Mouse (Mus musculus): ENCODE measurements around the gene Olfr127. TPM values are rescaled to one million over a fixed set of nuclear protein-coding genes. Genes with fewer than 3 reads are reported as not detected.
"Not testable (repeated sequence)": the region's sequence is repeated elsewhere in the genome, so short reads cannot be mapped to it uniquely, and the experiment has no call there.

The Olfr127 gene
- polyA plus RNA-seq (2015; fragmentation: Nextera tagmentation; extraction: Ambion mirVana), result not detected in 2 replicates

DNA sequence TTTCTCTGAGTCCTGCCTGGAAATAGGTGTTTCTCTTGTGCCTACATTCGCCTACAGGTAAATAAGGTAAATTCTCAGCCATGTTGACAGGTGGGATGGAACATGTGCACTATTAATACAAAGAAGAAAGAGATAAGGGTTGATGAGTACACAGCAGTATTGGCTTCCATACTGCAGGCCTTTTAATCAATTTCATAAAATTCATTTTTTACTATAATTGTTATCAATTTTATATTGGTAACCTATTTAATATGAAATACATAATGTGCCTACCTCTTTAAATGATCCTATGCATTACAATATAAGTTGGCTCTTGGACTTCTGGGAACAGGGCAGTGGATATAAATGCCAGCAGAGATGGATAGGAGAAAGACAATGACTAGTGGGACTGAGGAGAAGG lies at the start of gene Olfr127:
Gene Olfr127 (plus strand): TSS at position 301 of the 400 bp plus-strand sequence.
- Histone ChIP-seq H3K36me3 (no peaks in the 10 kb centered on the region), H3K27ac (no peak within 1 kb of the TSS), H3K9ac (no peak within 1 kb of the TSS), H3K4me3 (replicated peaks) (no peak within 1 kb of the TSS), H3K9me3 (no peaks in the 10 kb centered on the region), H3K4me2 (no peak within 1 kb of the TSS), H3K4me1 (no peaks in the 10 kb centered on the region), H3K27me3 (replicated peaks) (no peaks in the 10 kb centered on the region)
- no peak for ATAC-seq (ENCODE audit: insufficient read depth, low FRiP score, low read depth)
- WGBS, result 62% methylated on average over 1 of the region's 1 CpGs

- WGBS, result 56% methylated on average over 2 of the region's 2 CpGs
Measured at GRCm38 (mm10) chr17:37863901-37864300, 36.3 kb upstream of the Olfr127 start.

DNA sequence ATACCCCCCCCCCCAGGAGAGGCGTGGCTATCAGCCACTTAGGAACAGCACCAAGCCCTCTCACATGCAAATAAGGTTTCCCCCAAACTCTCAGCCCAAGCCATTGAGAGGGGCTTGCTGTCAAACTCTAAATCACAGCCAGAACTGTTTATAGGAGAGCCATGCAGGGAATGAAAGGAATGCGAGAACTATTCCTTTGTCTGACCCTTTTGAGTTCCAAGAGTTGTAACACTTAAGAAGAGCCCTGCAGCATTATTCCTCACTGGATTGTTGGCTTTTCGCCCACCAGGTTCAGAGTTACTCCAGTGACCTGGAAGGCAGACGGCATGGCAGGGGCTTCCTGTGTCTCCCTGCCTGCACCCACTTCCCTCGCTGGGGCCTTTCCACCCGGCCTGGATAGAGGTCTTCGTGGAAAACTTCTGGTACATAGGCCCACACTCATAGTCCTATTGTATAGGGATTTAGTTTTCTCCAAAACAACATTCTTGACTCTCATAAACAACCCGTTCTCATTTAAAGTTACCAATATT lies 30.5 kb upstream of the Olfr127 start:
- H3K9ac ChIP-seq, result no peak overlapping the region

More at GRCm38 (mm10) chr17:37863901-37864300, 36.3 kb upstream of the Olfr127 start:
- H3K4me1 ChIP-seq, result no peaks in the 10 kb centered on the region
- ATAC-seq (ENCODE audit: insufficient read depth, low FRiP score, low read depth), result no peak
- H3K4me2 ChIP-seq, result no peak overlapping the region
- no peak overlapping the region for H3K9ac ChIP-seq
- H3K27ac ChIP-seq, result no peak overlapping the region
- H3K9me3 ChIP-seq, result no peaks in the 10 kb centered on the region
- no peaks in the 10 kb centered on the region for H3K27me3 ChIP-seq (replicated peaks)
- H3K4me3 ChIP-seq (replicated peaks), result no peak overlapping the region
- no peaks in the 10 kb centered on the region for H3K36me3 ChIP-seq

GRCm38 (mm10) chr17:37873830-37874229 lies 26.4 kb upstream of the Olfr127 start:
- Histone ChIP-seq H3K36me3 (no peaks in the 10 kb centered on the region), H3K27me3 (replicated peaks) (no peaks in the 10 kb centered on the region), H3K4me1 (no peaks in the 10 kb centered on the region), H3K4me2 (no peak overlapping the region), H3K27ac (no peak overlapping the region), H3K4me3 (replicated peaks) (no peak overlapping the region), H3K9ac (no peak overlapping the region), H3K9me3 (no peaks in the 10 kb centered on the region)
- 81% methylated on average over 3 of the region's 3 CpGs for WGBS
- ATAC-seq (ENCODE audit: insufficient read depth, low FRiP score, low read depth), result no peak

More for the DNA sequence above, 30.5 kb upstream of the Olfr127 start:
- no peak overlapping the region for H3K27ac ChIP-seq
- H3K9me3 ChIP-seq, result no peaks in the 10 kb centered on the region
- H3K4me3 ChIP-seq (replicated peaks), result no peak overlapping the region
- H3K36me3 ChIP-seq, result no peaks in the 10 kb centered on the region
- H3K4me2 ChIP-seq, result no peak overlapping the region
- WGBS, result 24% methylated on average over 8 of the region's 8 CpGs
- H3K27me3 ChIP-seq (replicated peaks), result no peaks in the 10 kb centered on the region
- H3K4me1 ChIP-seq, result no peaks in the 10 kb centered on the region
- no peak for ATAC-seq (ENCODE audit: insufficient read depth, low FRiP score, low read depth)

DNA sequence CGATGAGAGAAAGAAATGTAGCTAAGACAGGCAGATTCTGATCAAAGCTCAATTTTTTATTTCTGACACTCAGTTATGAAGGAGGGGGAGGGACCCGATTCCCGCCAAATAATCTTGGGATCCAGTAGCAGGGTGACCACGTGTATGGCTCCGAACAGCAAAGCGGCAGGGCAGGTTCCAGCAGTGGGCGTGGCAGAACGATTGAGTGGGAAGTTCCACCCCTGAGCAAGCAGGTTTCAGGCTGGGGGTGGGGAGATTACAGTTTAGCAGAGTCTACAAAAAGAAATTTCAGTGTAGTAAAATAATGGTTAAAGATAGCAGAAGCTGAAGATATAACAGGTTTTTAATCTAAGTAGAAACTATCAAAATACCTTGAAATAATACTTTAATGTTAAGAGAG lies 6.6 kb downstream of the Olfr127 start:
- H3K4me1 ChIP-seq; H3K9me3 ChIP-seq; H3K27me3 ChIP-seq (replicated peaks); H3K4me2 ChIP-seq; H3K27ac ChIP-seq; ATAC-seq (ENCODE audit: insufficient read depth, low FRiP score, low read depth); H3K4me3 ChIP-seq (replicated peaks); H3K9ac ChIP-seq; H3K36me3 ChIP-seq: not testable (repeated sequence)
- WGBS, result 65% methylated on average over 8 of the region's 8 CpGs

DNA sequence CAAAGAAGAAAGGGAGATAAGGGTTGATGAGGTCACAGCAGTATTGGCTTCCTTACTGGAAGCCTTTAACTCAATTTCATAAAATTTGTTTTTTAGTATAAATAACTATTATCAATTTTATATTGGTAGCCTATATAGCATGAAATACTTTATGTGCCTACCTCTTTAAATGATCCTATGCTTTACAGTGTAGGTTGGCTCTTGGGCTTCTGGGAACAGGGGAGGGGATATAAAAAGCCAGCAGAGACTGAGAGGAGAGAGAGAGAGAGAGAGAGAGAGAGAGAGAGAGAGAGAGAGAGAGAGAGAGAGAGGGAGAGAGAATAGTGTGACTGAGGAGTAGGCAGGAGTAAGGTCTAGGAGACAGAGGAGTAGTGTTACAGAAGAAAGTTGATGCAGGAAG lies 20.0 kb downstream of the Olfr127 start, which contains the start of gene Olfr128:
Gene Olfr128 (plus strand): TSS at position 301 of the 400 bp plus-strand sequence.
- no peaks in the 10 kb centered on the region for H3K27me3 ChIP-seq (replicated peaks)
- no peak within 1 kb of the TSS for H3K9ac ChIP-seq
- H3K4me1 ChIP-seq, result no peaks in the 10 kb centered on the region
- no peak within 1 kb of the TSS for H3K4me3 ChIP-seq (replicated peaks)
- ATAC-seq (ENCODE audit: insufficient read depth, low FRiP score, low read depth), result no peak
- H3K4me2 ChIP-seq, result no peak within 1 kb of the TSS
- no peak within 1 kb of the TSS for H3K27ac ChIP-seq
- H3K9me3 ChIP-seq, result no peaks in the 10 kb centered on the region
- H3K36me3 ChIP-seq, result no peaks in the 10 kb centered on the region

DNA sequence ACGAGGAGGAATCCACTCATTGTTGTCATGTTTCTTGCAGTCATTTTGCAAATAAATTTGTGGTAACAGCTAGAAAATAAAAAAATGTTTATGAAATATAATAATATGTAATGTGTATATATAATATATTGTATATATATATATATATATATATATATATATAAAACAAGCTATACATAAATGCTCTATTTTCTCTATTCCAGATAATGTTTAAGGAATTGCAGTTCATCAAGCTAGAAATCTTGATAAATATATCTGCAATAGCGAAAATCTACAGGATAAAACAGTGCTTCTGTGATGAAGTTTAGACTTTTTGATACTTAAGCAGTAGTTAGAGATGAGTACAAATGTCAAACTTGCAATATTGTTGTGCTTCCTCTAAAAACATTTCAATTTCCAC lies 52.7 kb downstream of the Olfr127 start, which contains the start of gene Olfr761:
Gene Olfr761 (minus strand): TSS at position 101 of the 400 bp plus-strand sequence.
- 69% methylated on average over 2 of the region's 2 CpGs for WGBS
- no peak within 1 kb of the TSS for H3K4me3 ChIP-seq (replicated peaks)
- H3K27me3 ChIP-seq (replicated peaks), result no peaks in the 10 kb centered on the region
- no peak for ATAC-seq (ENCODE audit: insufficient read depth, low FRiP score, low read depth)
- no peaks in the 10 kb centered on the region for H3K4me1 ChIP-seq
- H3K4me2 ChIP-seq, result no peak within 1 kb of the TSS
- no peaks in the 10 kb centered on the region for H3K36me3 ChIP-seq
- H3K9me3 ChIP-seq, result no peaks in the 10 kb centered on the region
- H3K9ac ChIP-seq, result no peak within 1 kb of the TSS
- H3K27ac ChIP-seq, result no peak within 1 kb of the TSS

Other genes starting within 250 kb of the Olfr127 start
- gene Olfr117, start 236.7 kb upstream of the Olfr127 start, polyA plus RNA-seq (2015; fragmentation: Nextera tagmentation; extraction: Ambion mirVana), result not detected in 2 replicates
- gene Olfr118, start 233.4 kb upstream of the Olfr127 start, polyA plus RNA-seq (2015; fragmentation: Nextera tagmentation; extraction: Ambion mirVana), result not detected in 2 replicates
- not detected in 2 replicates for gene Olfr119, start 203.9 kb upstream of the Olfr127 start, polyA plus RNA-seq (2015; fragmentation: Nextera tagmentation; extraction: Ambion mirVana)
- gene Olfr120, start 178.6 kb upstream of the Olfr127 start, polyA plus RNA-seq (2015; fragmentation: Nextera tagmentation; extraction: Ambion mirVana), result not detected in 2 replicates
- not detected in 2 replicates for gene Olfr121, start 151.6 kb upstream of the Olfr127 start, polyA plus RNA-seq (2015; fragmentation: Nextera tagmentation; extraction: Ambion mirVana)
- gene Olfr122, start 131.8 kb upstream of the Olfr127 start, polyA plus RNA-seq (2015; fragmentation: Nextera tagmentation; extraction: Ambion mirVana), result not detected in 2 replicates
- gene Olfr123, start 106.9 kb upstream of the Olfr127 start, polyA plus RNA-seq (2015; fragmentation: Nextera tagmentation; extraction: Ambion mirVana), result not detected in 2 replicates
- not detected in 2 replicates for gene Olfr124, start 100.5 kb upstream of the Olfr127 start, polyA plus RNA-seq (2015; fragmentation: Nextera tagmentation; extraction: Ambion mirVana)
- not detected in 2 replicates for gene Olfr125, start 67.5 kb upstream of the Olfr127 start, polyA plus RNA-seq (2015; fragmentation: Nextera tagmentation; extraction: Ambion mirVana)
- not detected in 2 replicates for gene Olfr126, start 53.0 kb upstream of the Olfr127 start, polyA plus RNA-seq (2015; fragmentation: Nextera tagmentation; extraction: Ambion mirVana)
- gene Olfr128, start 20.1 kb downstream of the Olfr127 start, polyA plus RNA-seq (2015; fragmentation: Nextera tagmentation; extraction: Ambion mirVana), result not detected in 2 replicates
- not detected in 2 replicates for gene Olfr761, start 52.6 kb downstream of the Olfr127 start, polyA plus RNA-seq (2015; fragmentation: Nextera tagmentation; extraction: Ambion mirVana)
- not detected in 2 replicates for gene Olfr129, start 159.6 kb downstream of the Olfr127 start, polyA plus RNA-seq (2015; fragmentation: Nextera tagmentation; extraction: Ambion mirVana)
- not detected in 2 replicates for gene Olfr130, start 163.5 kb downstream of the Olfr127 start, polyA plus RNA-seq (2015; fragmentation: Nextera tagmentation; extraction: Ambion mirVana)
- not detected in 2 replicates for gene Olfr131, start 188.3 kb downstream of the Olfr127 start, polyA plus RNA-seq (2015; fragmentation: Nextera tagmentation; extraction: Ambion mirVana)
- not detected in 2 replicates for gene Olfr132, start 234.1 kb downstream of the Olfr127 start, polyA plus RNA-seq (2015; fragmentation: Nextera tagmentation; extraction: Ambion mirVana)
- not detected in 2 replicates for gene Olfr133, start 244.8 kb downstream of the Olfr127 start, polyA plus RNA-seq (2015; fragmentation: Nextera tagmentation; extraction: Ambion mirVana)